Comparison of ENCODE assay signal across 9 mouse cellular contexts in genomic region chr3:94616717-94617116, GRCm38 (mm10). TPM values are rescaled to one million over a fixed set of nuclear protein-coding genes. Genes with fewer than 3 reads are reported as not detected.
A peak's percentile ranks its signal among the peaks of the same experiment; 100 is the strongest.
DNase-seq lines count a peak whose midpoint lies in the region; ATAC-seq and TF ChIP-seq lines count a peak whose summit lies in the region.
"Had no signal": no experiment of that assay in that cellular context is flagged by ENCODE, and none has a peak within 500 bp of the region (broad histone marks: within the 10 kb centered on the region; RNA-seq: fewer than 3 reads in every experiment).

No protein-coding gene starts in this region.

- H3K4me1 ChIP-seq in ES-E14 (ENCODE audit: control insufficient read depth in 2 of 2, insufficient read depth in 2 of 2, low read length in 2 of 2, poor library complexity in 1 of 2) = 0 out of 4 replicates have a peak, but pooled peaks cover 0 to 1% of the 10 kb centered on the region in 2 experiments
- no peaks in the 10 kb centered on the region; the same call in 1 of the 2 replicates for H3K4me1 ChIP-seq in bone marrow, adult 2 months (ENCODE audit: control insufficient read depth, insufficient read depth, low read length)
- no peaks in the 10 kb centered on the region for H3K4me1 ChIP-seq in liver, adult 2 months (ENCODE audit: control insufficient read depth, insufficient read depth, low read length)
- no peaks in the 10 kb centered on the region for H3K4me1 ChIP-seq in midbrain, embryonic 15.5 days

- no peaks in the 10 kb centered on the region for H3K9me3 ChIP-seq in ES-E14 (ENCODE audit: control insufficient read depth, insufficient read depth, low read depth, low read length)
- no peaks in the 10 kb centered on the region for H3K9me3 ChIP-seq in midbrain, embryonic 15.5 days
- H3K9me3 ChIP-seq: heart, embryonic 13.5 days had no signal

- H3K4me3 ChIP-seq in left cerebral cortex, adult 2 months = no peak overlapping the region
- no peak overlapping the region for H3K4me3 ChIP-seq in ES-E14 (ENCODE audit: insufficient read depth in 1 of 2, low read depth in 1 of 2, low read length in 2 of 2, poor library complexity in 1 of 2, severe bottlenecking in 1 of 2)
- no peak overlapping the region for H3K4me3 ChIP-seq in bone marrow, adult 2 months (replicated peaks; ENCODE audit: control insufficient read depth, low read depth, low read length)
- no peak overlapping the region for H3K4me3 ChIP-seq in liver, adult 2 months (ENCODE audit: insufficient read depth, low read depth, low read length)
- H3K4me3 ChIP-seq in midbrain, embryonic 15.5 days = no peak overlapping the region
- H3K4me3 ChIP-seq: heart, embryonic 13.5 days had no signal

- H3K9ac ChIP-seq in ES-E14 (ENCODE audit: insufficient read depth, low read depth, low read length, poor library complexity, severe bottlenecking) = no peak overlapping the region
- no peak overlapping the region for H3K9ac ChIP-seq in liver, adult 2 months (ENCODE audit: low read depth, low read length)
- H3K9ac ChIP-seq in midbrain, embryonic 15.5 days = no peak overlapping the region
- H3K9ac ChIP-seq: heart, embryonic 13.5 days had no signal

- peak; percentile 85 for ATAC-seq in erythroblast, adult 5-6 weeks (replicated peaks; ENCODE audit: low FRiP score, poor library complexity, severe bottlenecking)
- ATAC-seq in midbrain, embryonic 15.5 days (replicated peaks) = no peak

- H3K27me3 ChIP-seq in liver, adult 2 months (ENCODE audit: control insufficient read depth, insufficient read depth, low read length) = no peaks in the 10 kb centered on the region
- H3K27me3 ChIP-seq in midbrain, embryonic 15.5 days (replicated peaks) = no peaks in the 10 kb centered on the region
- H3K27me3 ChIP-seq: heart, embryonic 13.5 days had no signal

- intact Hi-C loops in left cerebral cortex, adult 2 months (cut with DNase I) = loop anchor here (2.0 to 10.0 kb wide), 2 partner anchors 108 to 286 kb away; no protein-coding TSS in a partner anchor

- 29% methylated on average over 4 of the region's 4 CpGs for WGBS in bone marrow, adult 2 months
- 55% methylated on average over 4 of the region's 4 CpGs for WGBS in liver, adult 2 months
- WGBS in midbrain, embryonic 15.5 days = 70% methylated on average over 4 of the region's 4 CpGs

- peak; percentile 81 for TF ChIP-seq CTCF in left cerebral cortex, adult 2 months (IDR thresholded peaks at IDR 0.05)
- TF ChIP-seq CTCF in bone marrow, adult 2 months (IDR thresholded peaks at IDR 0.05; ENCODE audit: control insufficient read depth, insufficient read depth, low read length) = peak; percentile 36; the same call in 1 of the 2 replicates
- peak; percentile 27; the same call in 1 of the 2 replicates for TF ChIP-seq CTCF in liver, adult 2 months (IDR thresholded peaks at IDR 0.05; ENCODE audit: low read depth, low read length)

- H3K36me3 ChIP-seq in ES-E14 (ENCODE audit: control insufficient read depth, insufficient read depth, low read length, poor library complexity, severe bottlenecking) = no peaks in the 10 kb centered on the region
- H3K36me3 ChIP-seq in liver, adult 2 months (ENCODE audit: control insufficient read depth, insufficient read depth, low read length) = peaks cover 22% of the 10 kb centered on the region
- H3K36me3 ChIP-seq in midbrain, embryonic 15.5 days (replicated peaks) = no peaks in the 10 kb centered on the region

- H3K27ac ChIP-seq in left cerebral cortex, adult 2 months = no peak overlapping the region
- H3K27ac ChIP-seq in ES-E14 (ENCODE audit: insufficient read depth, low read depth, low read length, poor library complexity, severe bottlenecking) = no peak overlapping the region
- no peak overlapping the region for H3K27ac ChIP-seq in bone marrow, adult 2 months (ENCODE audit: control insufficient read depth, insufficient read depth, low read depth, low read length, poor library complexity)
- no peak overlapping the region for H3K27ac ChIP-seq in liver, adult 2 months (replicated peaks; ENCODE audit: insufficient read depth, low read depth, low read length)
- no peak overlapping the region for H3K27ac ChIP-seq in midbrain, embryonic 15.5 days
- H3K27ac ChIP-seq: heart, embryonic 13.5 days had no signal

- no peak overlapping the region for H3K4me2 ChIP-seq in midbrain, embryonic 15.5 days
- H3K4me2 ChIP-seq: heart, embryonic 13.5 days had no signal

- H3K79me2 ChIP-seq in liver, adult 2 months (ENCODE audit: control insufficient read depth, insufficient read depth, low read length) = no peaks in the 10 kb centered on the region

- TF ChIP-seq POLR2A in bone marrow, adult 2 months (IDR thresholded peaks at IDR 0.05; ENCODE audit: borderline replicate concordance, control insufficient read depth, low read depth, low read length) = no peak
- TF ChIP-seq POLR2A in liver, adult 2 months (IDR thresholded peaks at IDR 0.05; ENCODE audit: extremely low read depth, insufficient read depth, low read length) = no peak

- in situ Hi-C loops in ES-E14 (cut with MboI; ENCODE audit: low sequenced_read_pairs in 2 of 2, unreplicated experiment in 2 of 2) = no loop called here

- peak in 1 of 2 experiments; percentile 18 for DNase-seq in left cerebral cortex, adult 2 months (ENCODE audit: extremely low spot score in 1 of 2, low spot score in 2 of 2)
- no peak for DNase-seq in left cerebral cortex, adult 11 months (ENCODE audit: low spot score)
- peak; percentile 54 for DNase-seq in ES-E14 (ENCODE audit: low read depth, low spot score)
- peak; percentile 36 for DNase-seq in liver, adult 2 months (ENCODE audit: extremely low read depth, low read depth, low spot score)
- DNase-seq in spleen, postnatal 36 days (ENCODE audit: low spot score in 2 of 2) = peak; percentile 26 to 31

TF ChIP-seq in ES-E14, 5 proteins besides CTCF, POLR2A, EP300 and RAD21:
- no peak for TF ChIP-seq CHD2 (IDR thresholded peaks at IDR 0.05; ENCODE audit: low read depth, low read length)
- no peak for TF ChIP-seq ZNF384 (IDR thresholded peaks at IDR 0.05; ENCODE audit: low read depth, low read length)
- TF ChIP-seq MAFK (IDR thresholded peaks at IDR 0.05; ENCODE audit: insufficient read depth, low read depth, low read length) = no peak
- TF ChIP-seq ZC3H11A (IDR thresholded peaks at IDR 0.05; ENCODE audit: borderline replicate concordance, low read depth, low read length) = peak; percentile 27; the same call in 1 of the 2 replicates
- TF ChIP-seq HCFC1 (IDR thresholded peaks at IDR 0.05; ENCODE audit: borderline replicate concordance, insufficient read depth, low read length) = no peak

RNA-seq across cellular contexts. Expression of gene Gm10972, which starts 26.2 kb away (rescaled TPM):
- total RNA-seq in left cerebral cortex, adult 2 months (2021) = not detected
- not detected in 2 replicates for total RNA-seq in ES-E14 (2012; rRNA removed)
- polyA plus RNA-seq in bone marrow, adult 2 months (2011; ENCODE audit: insufficient read depth, insufficient read length, low replicate concordance, missing spikeins) = not detected in 2 replicates
- not detected in 2 replicates for total RNA-seq in erythroblast, adult 5-6 weeks (2015; ENCODE audit: low replicate concordance)
- total RNA-seq in erythroblast, adult 5-6 weeks (2017; ENCODE audit: low replicate concordance) = not detected in 2 replicates
- total RNA-seq in liver, adult 2 months (2014; rRNA removed) = not detected in 2 replicates
- polyA plus RNA-seq in liver, adult 2 months (2012; rRNA removed) = not detected in 2 replicates
- not detected in 2 replicates for polyA plus RNA-seq in midbrain, embryonic 15.5 days (2015; fragmentation: Nextera tagmentation; extraction: Ambion mirVana)
- polyA plus RNA-seq: heart, embryonic 13.5 days had no signal

RNA-seq across cellular contexts. Expression of gene Snx27, which starts 34.2 kb away (rescaled TPM):
- total RNA-seq in left cerebral cortex, adult 2 months (2021) = 100 to 1,000 TPM; 102 to 107 TPM
- total RNA-seq in ES-E14 (2012; rRNA removed) = 29.1 and 33.1 TPM in 2 replicates
- polyA plus RNA-seq in bone marrow, adult 2 months (2011; ENCODE audit: insufficient read depth, insufficient read length, low replicate concordance, missing spikeins) = 13.9 and 14.1 TPM in 2 replicates
- total RNA-seq in erythroblast, adult 5-6 weeks (2015; ENCODE audit: low replicate concordance) = 6.7 and 9.8 TPM in 2 replicates
- 13.0 and 13.8 TPM in 2 replicates for total RNA-seq in erythroblast, adult 5-6 weeks (2017; ENCODE audit: low replicate concordance)
- total RNA-seq in liver, adult 2 months (2014; rRNA removed) = 9.6 and 13.6 TPM in 2 replicates
- 4.7 TPM in 2 replicates for polyA plus RNA-seq in liver, adult 2 months (2012; rRNA removed)
- 86.4 and 94.7 TPM in 2 replicates for polyA plus RNA-seq in midbrain, embryonic 15.5 days (2015; fragmentation: Nextera tagmentation; extraction: Ambion mirVana)

RNA-seq across cellular contexts. Expression of gene Tuft1, which starts 42.0 kb away (rescaled TPM):
- 1 to 10 TPM; 1.8 to 1.9 TPM for total RNA-seq in left cerebral cortex, adult 2 months (2021)
- total RNA-seq in ES-E14 (2012; rRNA removed) = 6.7 and 7.5 TPM in 2 replicates
- 3.8 and 7.4 TPM in 2 replicates for polyA plus RNA-seq in bone marrow, adult 2 months (2011; ENCODE audit: insufficient read depth, insufficient read length, low replicate concordance, missing spikeins)
- total RNA-seq in erythroblast, adult 5-6 weeks (2015; ENCODE audit: low replicate concordance) = 0.77 and 2.5 TPM in 2 replicates
- total RNA-seq in erythroblast, adult 5-6 weeks (2017; ENCODE audit: low replicate concordance) = 4.5 and 10.5 TPM in 2 replicates
- 2.1 and 2.6 TPM in 2 replicates for total RNA-seq in liver, adult 2 months (2014; rRNA removed)
- polyA plus RNA-seq in liver, adult 2 months (2012; rRNA removed) = 2.6 and 7.3 TPM in 2 replicates
- polyA plus RNA-seq in midbrain, embryonic 15.5 days (2015; fragmentation: Nextera tagmentation; extraction: Ambion mirVana) = 4.9 and 5.8 TPM in 2 replicates

Comparison
In these comparisons a context has a peak if more than half of its experiments do, and no peak if none do; other contexts are left out.
1. CTCF ChIP-seq: peak in every context shown above with its lines; median percentile 81 in left cerebral cortex, adult 2 months; 36 in bone marrow, adult 2 months; 27 in liver, adult 2 months.